Mouse (Mus musculus): ENCODE measurements at regions not wholly inside any gene's neighbourhood (a gene's known extent, or its start where the extent isn't known, plus 50 kb on each side); places are given as distances from the start of the nearest gene placed in this dataset.

DNA sequence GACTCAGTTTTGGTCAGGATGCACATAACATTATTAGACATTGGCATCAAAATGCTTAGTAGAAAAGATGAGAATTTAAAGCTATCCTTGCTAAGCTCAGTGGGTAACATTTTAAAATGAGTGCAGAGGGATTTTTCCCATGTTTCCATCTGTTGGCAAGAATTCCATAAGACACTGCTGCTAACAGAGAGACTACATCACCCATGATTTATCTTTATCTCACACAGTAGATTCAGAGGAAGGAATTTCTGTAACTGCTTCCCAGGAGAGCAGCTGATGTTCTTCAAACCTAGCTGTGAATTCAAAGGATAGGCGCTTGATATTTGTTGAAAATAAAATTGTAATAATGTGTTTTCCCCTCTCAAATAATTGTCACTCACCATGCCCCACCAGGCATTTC lies 71.7 kb upstream of the Rnf152 start:
- no peak for TF ChIP-seq CTCF (IDR thresholded peaks at IDR 0.05; ENCODE audit: borderline replicate concordance, insufficient read depth, low read depth, low read length)
- no peak for TF ChIP-seq POLR2A (IDR thresholded peaks at IDR 0.05; ENCODE audit: borderline replicate concordance, insufficient read depth, low read length)

All from cerebellum, adult 2 months (tissue).